Mouse (Mus musculus): ENCODE measurements around the gene Fgf18.

Fgf18 gene

DNA sequence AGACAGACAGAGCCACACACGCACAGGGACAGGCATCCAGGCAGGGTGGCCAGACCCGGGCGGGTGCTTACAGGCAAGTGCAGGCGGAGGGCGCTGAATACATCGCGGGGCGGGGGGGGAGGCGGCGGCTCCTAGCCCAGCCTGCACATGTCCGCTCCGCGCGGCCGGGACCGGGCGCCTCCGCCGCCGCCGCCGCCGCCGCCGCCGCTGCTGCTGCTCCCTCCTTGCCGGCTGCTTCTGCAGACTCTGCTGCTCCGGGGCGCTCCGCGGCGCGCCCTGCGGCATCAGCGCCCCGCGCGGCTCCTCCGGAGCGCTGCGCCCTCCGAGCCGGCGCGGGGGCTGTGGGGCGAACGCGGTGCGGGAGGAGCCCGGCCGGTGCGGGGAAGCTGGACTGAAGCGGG lies at the start of gene Fgf18:
TSS of gene Fgf18 (minus strand) at position 230 of the 401 bp plus-strand sequence.
- no peak for DNase-seq (ENCODE audit: low spot score in 2 of 2)

DNA sequence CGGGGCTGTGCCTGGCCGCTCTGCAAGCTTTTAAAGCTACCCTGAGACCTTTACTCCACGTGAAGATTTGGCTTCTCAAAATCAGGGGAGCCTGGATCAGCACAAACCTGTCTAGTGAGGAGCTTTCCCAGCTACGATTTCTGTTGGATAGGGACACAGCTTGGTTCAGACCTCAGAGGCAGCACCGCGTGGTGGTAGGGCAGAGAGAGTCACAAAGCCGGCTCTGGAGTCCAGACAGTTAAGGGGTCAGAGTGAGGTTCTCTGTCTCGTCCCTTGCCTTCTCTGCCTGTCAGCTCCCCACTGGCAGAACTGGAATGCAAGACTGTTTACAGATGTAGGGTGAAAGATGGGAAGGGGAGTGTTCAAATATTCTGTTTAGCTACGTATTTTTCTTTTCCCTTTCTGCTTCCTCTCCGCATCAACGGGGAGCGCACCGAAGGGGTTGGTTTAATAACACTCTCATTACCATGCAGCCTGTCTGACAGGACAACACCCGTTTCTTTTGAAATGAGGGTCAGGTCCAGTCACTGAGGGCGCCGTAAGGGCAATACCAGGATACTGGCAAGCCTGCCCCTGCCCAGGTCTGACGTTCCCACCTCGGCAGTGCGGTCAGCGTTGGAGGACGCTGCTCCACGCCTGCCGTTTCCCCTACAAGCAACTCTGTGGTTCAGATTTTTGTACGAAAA lies 49.4 kb upstream of the Fgf18 start:
- no peak for DNase-seq (ENCODE audit: low spot score in 2 of 2)

DNA sequence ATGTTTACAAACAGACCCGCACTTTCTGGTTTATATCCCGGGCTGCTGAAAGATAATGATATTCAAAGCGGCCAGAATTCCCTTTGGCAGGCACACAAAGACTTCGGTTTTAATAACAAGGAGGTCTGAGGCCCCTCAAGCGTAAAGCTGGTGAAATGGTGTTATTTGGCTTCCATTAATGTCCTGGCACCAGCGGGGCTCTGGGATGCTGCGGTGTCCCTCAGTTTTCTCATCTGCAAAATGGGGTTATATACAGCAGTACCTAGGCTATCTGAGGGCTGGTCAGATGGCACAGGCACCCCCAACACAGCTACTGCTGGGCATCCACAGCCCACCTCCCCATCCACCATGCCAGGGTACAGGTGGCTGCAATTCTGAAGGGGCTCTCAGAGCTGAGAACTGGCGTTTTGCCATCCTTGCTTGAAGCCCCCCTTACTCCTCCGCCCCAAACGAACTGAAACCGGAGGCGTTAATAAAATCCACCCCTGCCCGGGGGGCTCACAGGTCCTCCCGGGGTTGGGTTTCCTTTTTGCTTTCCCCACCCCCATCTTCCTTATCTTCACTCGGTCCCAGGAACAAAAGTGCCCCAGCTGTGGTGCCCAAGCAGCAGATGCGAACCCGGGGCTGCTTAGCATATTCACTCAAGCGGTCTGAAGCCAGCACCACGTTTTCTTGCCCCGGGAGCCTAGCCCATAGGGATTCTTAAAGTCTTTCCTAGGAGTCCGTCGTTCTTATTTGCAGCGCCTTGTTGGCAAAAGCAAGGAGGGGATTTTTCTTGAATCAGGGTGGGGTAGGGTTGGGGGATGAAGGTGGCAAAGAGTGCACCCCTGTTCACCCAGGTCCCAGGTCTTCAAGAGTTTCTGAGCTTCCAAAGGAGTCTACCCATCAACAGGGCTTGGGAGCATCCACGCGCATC lies 48.6 kb upstream of the Fgf18 start:
- DNase-seq (ENCODE audit: low spot score in 2 of 2), result no peak

DNA sequence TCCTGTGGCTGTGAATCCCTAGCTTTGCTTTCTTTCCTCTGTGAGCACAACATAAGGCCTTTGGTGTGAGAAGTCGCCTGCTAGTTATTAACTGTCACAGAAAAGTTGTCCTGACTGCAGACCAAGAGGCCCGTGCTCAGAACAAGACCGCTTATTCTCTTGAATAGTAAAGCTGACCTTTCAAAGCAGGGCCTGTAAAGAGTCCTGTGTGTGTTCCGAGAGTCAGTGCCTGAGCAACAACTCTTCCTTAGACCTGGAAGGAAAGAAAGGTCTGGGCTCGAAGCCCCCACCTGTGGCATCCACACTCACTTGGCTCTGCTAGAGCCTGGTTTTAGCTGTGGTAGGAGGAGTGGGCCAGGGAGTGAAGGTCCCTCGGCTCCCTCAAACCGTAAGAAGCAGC lies 47.9 kb upstream of the Fgf18 start:
- DNase-seq (ENCODE audit: low spot score in 2 of 2), result no peak

DNA sequence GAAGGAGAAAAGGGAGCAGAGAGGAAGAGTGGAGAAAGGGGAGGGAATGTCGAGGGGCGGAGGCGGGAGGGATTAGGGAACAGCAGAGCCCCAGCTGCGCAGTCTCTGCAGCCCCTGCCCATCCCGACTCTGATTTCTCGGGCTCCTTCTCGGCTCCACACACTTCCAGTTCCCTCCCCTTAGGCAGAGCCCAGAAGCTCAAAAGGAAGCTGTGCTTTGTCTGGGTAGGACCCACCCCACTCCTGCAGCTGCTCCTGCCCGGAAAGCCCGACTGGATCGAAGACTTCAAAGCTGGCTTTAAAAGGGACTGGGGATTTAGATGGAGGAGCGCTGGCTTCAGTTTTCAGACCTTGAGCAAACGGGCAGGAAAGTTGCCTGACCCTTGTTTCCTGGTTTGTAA lies 46.5 kb upstream of the Fgf18 start:
- no peak for DNase-seq (ENCODE audit: low spot score in 2 of 2)

DNA sequence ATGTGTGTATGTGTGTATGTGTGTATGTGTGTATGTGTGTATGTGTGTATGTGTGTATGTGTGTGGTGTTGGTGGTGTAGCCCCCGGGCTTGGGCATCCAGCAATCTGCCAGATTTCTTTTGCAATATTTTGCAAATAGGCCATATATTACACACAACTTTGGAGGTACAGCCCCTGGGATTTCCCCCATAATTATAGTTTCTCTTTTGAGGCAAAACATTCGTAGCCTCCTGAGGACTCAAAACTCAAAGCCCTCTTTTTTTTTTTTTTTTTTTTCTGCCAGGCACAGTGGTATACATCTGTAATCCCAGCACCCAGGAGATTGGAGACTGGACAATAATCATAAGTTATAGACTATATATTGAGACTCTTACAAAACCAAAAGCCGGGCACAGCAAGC lies 34.6 kb upstream of the Fgf18 start:
- no peak for DNase-seq (ENCODE audit: low spot score in 2 of 2)

DNA sequence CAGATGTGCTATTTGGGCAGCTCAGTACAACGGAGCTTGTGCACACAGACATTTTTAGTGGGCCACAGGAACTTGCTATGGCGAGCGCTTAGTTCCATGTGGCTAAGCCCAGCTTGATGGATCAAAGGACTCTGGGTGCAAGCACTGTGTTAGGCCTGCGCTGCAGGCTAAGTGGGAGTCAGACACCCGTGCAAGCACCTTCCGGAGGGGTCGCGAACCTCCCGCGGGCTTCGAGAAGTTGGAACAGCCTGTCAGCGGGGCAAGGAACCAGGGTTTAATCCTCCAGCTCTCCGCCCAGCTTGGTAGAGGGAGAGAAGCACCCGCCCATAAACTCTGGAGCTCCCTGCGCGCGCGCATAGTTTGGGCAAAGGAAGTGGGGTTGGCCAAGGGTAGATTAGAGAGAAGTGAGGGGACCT lies 33.5 kb upstream of the Fgf18 start:
- DNase-seq (ENCODE audit: low spot score in 2 of 2), result no peak

DNA sequence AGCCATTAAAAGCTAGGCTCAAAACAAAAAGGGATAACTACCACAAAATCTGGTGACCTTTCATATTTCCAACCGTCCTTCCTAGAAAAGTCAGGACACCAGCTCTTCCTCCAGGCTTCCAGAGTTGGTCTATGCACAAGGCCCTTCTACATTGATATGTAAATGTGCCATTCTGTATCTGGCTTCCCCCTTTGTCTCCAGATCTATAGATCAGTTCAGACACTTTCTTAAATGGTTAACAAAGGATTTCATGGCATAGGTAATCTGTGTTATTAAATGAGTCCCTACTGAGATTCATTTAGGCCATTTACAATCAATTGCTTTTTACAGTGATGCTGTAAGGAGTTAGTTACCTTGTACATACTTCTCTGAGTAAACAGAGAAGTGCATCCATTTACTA lies 32.6 kb upstream of the Fgf18 start:
- no peak for DNase-seq (ENCODE audit: low spot score in 2 of 2)

DNA sequence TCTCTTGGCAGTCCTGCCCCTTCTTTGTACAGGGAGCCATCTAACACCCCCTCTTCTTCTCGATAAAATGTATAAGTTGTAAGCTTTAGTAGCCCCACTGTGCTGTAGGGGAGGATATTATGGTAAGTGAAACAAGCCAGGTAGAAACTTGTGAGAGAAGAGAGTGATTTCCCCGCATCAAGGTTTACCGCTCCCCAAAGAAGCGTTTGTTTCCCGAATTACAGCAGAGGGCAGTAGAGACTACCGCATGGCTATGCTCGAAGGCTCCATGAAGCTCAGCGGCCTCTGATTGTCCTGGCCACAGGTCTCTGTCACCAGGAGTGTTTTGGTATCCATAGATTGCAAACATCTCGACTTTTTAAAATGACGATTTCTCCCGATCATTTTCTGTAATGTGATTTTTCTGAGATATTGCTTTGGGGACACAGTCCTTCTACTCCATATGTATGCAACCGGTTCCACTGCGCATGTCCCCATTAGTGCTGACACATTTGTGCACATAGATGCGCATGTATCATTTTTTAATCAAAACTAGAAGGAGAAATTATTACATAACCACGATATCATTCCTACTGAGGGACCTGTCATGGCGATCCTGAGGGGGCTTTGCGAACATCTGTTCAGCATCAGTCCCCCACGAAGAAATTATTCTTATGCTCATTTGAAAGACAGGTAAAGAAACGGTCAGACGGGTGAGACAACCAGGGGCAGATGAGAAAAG lies 29.5 kb upstream of the Fgf18 start:
- DNase-seq (ENCODE audit: low spot score in 2 of 2), result no peak

DNA sequence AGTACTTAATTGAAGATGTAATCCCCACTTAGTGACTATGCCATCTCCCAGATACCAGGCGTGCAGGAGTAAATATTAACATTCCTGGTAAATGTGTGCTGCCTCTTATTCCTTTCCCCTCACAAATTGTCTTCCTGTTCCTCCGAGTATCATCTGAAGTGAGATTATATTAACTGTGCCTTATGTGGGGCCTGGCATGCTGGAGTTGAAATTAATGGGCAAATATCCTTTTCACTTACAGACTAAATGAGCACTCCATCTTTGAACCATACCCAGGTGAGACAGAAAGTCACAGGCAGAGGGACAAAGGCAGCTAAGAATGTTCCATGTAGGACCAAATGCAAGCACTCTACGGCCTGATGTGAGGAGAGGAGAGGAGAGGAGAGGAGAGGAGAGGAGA lies 28.6 kb upstream of the Fgf18 start:
- DNase-seq (ENCODE audit: low spot score in 2 of 2), result no peak

DNA sequence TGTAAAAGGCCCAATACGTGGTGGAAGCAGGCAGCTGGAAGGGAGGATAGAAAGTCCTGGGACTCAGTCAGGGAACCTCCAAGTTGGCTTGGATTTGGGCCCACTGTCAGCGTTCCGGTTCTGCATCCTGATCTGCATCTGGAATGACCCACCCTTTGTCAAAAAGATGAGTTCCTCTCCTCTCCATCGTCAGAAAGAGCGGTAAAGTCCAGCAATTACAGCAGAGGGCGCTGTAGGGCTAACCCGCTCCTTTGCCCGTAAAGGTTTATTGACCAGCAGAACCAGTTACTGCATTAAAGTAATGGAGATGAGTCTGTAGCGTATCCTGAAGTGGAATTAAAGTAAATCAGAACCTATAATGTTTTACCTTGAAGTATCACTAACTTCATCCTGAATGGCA lies 23.3 kb upstream of the Fgf18 start:
- DNase-seq (ENCODE audit: low spot score in 2 of 2), result peak in 1 of 2 experiments; percentile 7

DNA sequence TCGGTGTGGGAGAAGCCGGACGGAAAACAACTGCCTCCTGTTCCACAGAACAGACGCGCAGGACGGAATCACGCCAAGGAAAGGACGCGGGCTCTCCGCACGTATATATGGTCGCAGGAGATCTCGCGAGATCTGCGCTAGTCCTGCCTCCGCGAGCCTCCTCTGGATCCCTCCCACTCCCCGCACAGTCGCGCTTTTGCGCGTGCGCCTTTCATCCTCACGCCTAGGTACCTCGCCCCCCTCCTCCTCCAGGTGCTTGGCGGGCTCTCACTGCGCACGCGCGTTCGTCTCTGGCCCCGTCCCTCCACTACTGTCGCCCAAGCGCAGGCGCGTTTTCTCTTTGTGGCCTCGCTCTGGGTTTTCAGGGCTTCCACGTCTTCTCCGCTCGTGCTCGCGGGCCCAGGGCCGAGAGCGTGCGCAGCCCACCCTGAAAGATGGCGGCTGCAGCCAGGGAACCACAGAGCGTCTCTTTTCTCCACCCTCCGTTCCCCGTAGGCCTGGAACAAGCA lies 15.9 kb upstream of the Fgf18 start, which contains the start of gene Npm1:
TSS of gene Npm1 (minus strand) at position 209 of the 509 bp plus-strand sequence.
- DNase-seq (ENCODE audit: low spot score in 2 of 2), result peak; percentile 99

DNA sequence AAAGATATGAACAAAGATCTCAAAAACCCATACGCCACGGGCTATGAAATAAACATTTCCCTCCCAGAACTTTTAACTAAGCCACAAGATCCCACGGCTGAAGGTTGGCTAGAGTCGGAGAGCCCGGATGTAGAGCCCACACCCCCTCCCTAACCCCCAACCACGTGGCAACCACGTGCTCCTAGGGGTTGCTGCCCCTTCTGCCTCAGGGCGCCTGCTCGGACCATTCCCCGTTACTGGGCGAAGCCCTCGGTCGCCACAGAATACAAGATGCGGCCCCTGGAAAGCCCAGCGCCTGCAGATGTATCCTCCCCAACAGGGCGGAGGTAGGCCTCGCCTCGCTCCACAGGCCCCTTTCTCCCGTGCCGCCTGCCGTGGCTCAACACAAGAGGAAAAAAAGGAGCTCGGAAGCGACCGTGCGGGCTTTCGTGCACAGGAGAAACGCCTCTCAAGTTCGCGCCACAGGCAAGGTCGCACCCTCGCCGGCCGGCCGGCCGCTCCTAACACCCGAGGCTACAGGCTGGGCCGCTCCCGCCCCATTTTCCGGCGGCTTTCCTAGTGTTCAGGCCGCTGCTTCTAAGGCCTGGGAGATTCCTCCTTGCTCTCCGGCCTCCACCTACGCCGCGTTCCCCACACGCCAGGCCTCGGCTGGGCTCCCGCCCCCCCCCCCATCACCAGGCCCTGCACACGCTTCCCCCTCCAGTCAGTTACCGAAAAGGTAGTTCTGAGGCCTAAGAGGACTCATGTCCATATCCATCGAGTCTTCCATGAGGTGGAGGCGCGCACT lies 15.2 kb upstream of the Fgf18 start:
- DNase-seq (ENCODE audit: low spot score in 2 of 2), result peak; percentile 64 to 66

DNA sequence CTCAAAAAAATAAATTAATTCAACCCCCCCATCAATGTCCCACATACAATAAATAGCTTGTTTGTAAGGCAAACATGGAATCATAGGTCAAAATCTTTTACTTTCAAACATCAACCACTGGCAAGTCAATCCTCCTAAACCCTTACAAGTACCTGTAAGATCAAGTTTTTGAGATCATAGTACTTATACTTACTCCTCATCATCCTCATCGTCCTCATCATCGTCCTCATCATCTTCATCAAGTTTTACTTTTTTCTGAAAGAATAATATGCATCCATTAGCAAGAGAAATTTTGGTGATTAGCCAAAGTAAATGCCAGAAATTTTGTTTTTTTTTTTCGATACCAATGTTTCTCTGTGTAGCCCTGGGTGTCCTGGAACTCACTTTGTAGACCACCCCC lies 12.5 kb upstream of the Fgf18 start:
- no peak for DNase-seq (ENCODE audit: low spot score in 2 of 2)

DNA sequence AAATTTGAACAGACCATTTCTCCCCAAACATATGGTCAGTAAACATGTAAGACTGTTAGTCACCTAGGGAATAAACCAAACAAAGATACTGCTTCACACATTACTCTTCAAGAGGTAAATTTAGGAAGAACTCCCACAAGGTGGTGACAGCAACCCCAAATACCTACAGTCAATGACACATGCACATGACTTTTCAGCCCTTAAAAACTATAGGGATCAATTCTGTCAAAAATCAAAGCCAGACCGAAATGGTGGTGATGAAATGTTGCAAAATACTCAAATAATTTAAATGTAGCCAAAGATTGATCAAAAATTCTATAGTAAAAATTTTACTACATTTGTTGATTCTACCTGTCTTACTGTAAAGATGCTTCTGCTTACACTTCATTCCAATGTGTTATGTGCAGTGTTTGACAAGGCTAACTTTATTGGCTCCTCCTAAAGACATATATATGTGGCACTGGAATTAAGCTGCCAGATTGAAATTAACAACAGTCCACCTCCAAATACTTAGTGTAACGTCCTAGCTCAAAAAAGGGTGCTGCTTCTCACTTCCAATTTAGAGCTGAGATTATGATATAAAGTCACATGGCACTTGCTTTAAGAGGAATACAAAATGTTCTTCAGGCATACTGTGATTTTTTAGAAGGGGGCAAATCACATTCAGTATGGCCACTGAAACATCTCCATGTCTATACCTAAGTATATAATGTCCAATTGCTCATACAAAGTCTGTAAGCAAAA lies 10.4 kb upstream of the Fgf18 start:
- DNase-seq (ENCODE audit: low spot score in 2 of 2), result no peak

DNA sequence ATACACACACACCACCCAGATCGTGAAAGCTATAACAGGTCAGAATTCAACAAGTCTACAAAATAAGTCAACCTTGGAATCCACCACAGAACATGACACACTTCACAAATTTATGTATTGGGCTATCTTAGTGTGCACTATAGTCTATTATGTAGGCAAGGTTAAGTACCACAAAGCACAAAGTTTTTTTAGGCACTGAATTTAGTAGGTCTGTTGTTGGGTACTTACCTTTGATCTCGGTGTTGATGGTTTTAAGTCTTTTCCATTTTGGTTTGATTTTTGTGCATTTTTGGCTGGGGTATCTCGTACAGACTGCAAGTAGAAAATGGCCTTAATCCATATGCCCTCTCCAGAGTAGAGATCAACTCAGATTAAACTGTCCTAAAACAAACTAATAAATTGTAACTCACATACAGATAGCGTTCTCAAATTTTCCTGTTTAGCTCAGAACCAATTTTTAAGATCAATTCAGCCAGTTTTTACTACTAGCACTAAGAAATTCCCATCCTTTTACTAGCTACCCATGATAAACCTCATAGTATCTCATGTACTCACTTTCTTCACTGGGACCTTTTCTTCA lies 9.3 kb upstream of the Fgf18 start:
- DNase-seq (ENCODE audit: low spot score in 2 of 2), result no peak

DNA sequence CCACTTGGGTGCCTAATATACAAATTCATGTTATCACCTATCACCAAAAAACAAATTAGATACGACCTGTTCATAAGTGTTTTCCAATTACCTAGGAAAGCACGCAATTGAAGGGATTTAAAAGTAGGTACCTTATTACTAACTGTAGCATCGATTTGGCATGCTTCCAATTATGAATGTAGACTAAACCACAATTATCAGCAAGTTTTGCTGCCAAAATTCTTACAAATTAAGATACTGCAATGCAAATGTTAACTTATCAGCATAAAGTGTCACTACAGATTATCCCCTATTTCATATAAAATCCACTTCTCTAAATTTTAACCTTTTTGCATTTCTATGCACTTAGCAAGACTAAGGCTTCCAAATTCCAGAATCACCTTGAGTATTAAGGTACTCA lies 7.3 kb upstream of the Fgf18 start:
- no peak for DNase-seq (ENCODE audit: low spot score in 2 of 2)

DNA sequence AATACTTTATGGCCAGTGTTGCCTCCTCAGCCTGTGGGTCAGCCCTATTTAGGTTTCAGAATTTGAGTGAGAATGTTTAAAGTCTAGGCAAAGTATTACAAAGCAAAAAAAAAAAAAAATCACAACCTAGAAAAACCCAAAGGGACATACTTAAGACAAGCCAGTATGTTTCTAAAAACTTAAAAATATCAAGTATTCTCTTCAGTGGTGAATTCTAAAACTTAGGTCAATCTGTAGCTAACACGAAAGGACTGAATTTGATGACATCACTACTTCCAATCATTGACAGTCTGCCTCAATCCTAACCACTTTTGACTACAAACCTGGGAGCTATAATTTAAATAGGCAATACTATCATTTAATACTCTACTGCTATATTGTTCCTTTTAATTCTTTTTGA lies 5.8 kb upstream of the Fgf18 start:
- no peak for DNase-seq (ENCODE audit: low spot score in 2 of 2)

DNA sequence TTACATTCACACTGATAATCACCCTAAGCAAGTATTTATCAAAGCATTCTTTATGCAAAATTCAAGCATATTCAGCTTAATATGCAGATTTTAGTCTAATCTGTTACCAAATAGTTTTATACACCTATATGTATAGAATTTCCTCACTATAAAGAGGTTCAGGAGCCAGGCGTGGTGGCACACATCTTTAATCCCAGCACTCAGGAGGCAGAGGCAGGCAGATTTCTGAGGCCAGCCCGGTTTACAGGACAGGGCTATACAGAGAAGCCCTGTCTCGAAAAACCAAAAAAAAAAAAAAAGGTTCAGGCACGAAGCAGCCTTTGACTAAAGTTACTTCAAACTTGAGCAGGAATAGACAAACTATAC lies 4.6 kb upstream of the Fgf18 start:
- no peak for DNase-seq (ENCODE audit: low spot score in 2 of 2)

DNA sequence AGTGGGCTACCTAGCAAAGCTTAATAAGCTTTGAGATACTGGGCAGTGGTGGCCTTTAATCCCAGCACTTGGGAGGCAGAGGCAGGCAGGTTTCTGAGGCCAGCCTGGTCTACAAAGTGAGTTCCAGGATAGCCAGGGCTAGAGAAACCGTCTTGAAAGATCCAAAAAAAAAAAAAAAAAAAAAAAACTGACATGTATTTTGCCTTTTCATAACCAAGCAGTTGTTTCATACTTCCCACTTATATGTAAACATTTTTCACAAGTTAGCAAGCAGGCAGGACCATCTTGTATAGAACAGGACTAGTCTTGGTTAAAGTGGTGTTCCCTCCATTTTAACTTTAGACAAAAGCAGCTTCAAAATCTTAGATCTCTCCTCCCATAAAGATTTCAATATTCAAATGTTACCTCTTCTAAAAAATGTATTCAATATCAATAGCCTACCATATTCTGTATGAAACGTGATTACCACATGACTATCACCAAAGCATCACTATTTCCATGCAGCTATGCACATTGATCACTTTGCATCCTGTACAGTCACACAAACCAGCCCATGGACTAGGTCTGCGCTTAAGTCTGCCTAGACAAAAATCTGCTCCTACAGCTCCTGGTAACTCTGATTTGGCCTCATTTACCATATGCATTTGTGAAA lies 4.1 kb upstream of the Fgf18 start:
- DNase-seq (ENCODE audit: low spot score in 2 of 2), result no peak

All from heart, adult 9 months (tissue).